Mouse (Mus musculus): ENCODE results near the gene Olfr441.
"Not testable (repeated sequence)": the region's sequence is repeated elsewhere in the genome, so short reads cannot be mapped to it uniquely, and the experiment has no call there.

The Olfr441 gene

DNA sequence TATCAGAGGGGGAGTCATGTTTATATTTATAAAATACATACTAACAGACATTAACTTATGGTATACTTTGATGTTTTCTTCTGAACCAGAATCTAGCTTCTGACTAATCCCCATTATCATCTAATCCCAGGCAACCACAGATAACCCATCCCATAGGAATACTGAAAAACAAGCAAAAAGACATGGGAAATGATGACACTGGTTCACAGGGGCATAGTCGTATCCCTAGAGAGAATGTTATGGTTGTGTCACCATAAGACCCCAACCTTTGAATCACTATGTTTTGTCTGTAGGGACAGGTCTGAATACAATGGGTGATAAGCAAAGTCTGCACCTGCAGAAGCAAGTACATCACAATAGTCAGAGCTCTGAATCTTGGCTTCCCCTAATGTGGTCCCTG lies at the start of gene Olfr441:
Gene Olfr441, plus strand, starts transcription at position 301 of the 400 bp plus-strand sequence.
- not testable (repeated sequence) for DNase-seq

DNA sequence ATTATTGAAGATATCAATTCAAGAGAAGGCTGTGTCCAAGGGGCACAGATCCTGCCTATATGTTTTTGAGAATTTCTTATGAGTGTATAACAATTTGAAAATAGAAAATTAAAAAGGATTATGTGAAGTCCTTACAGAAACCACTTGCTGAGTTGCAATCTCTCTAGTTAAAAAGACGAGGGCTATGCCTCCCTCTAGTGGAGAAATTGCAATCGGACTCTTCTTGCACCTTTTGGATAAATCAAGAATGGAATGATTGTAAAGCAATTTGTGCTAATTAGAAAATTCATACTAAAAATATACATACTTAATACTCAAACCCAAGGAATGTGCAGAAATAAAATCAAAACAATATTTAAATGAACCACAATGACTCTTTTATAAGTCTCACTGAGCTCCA lies 27.4 kb upstream of the Olfr441 start:
- DNase-seq = no peak

DNA sequence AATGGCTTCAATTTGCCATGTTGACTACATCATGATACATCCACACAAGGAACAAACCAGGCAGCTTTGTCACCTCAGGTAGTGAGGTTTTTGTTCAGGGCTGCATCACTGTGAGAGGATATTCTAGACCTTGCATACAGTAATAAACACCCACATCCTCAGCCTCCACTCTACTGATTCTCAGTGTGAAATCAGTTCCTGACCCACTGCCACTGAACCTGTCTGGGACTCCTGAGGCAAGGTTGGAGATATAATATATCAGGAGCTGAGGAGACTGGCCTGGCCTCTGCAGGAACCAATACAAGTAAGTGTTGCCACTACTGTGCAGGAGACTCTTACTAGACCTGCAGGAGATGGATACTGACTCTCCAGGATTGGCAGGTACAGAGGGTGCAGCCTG lies 24.8 kb upstream of the Olfr441 start:
- not testable (repeated sequence) for DNase-seq

DNA sequence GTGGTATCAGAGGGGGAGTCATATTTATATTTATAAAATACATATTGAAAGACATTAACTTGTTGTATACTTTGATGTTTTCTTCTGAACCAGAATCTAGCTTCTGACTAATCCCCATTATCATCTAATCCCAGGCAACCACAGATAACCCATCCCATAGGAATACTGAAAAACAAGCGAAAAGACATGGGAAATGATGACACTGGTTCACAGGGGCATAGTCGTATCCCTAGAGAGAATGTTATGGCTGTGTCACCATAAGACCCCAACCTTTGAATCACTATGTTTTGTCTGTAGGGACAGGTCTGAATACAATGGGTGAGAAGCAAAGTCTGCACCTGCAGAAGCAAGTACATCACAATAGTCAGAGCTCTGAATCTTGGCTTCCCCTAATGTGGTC lies 40.1 kb downstream of the Olfr441 start, which contains the start of gene Olfr237-ps1:
Gene Olfr237-ps1, plus strand, starts transcription at position 301 of the 400 bp plus-strand sequence.
- DNase-seq = not testable (repeated sequence)

DNA sequence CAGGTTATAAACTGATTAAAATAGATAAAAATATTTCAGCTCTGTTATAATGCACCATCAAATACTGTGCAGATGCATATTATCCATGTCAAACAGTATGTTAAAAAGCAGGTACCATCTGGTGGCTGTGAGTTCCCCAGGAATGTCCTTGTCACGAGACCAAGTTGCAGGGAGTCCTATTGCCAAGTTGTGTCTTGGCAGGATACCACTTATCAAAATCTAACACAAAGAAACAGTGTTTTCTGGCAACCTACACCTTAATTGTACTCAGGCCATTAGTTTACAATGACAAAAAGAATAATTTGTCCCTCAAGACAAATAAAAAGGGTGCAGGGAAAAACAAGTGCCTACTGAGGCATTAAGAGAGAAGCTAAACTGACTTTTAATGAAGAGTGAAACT lies 53.3 kb downstream of the Olfr441 start:
- DNase-seq = peak; percentile 27

DNA sequence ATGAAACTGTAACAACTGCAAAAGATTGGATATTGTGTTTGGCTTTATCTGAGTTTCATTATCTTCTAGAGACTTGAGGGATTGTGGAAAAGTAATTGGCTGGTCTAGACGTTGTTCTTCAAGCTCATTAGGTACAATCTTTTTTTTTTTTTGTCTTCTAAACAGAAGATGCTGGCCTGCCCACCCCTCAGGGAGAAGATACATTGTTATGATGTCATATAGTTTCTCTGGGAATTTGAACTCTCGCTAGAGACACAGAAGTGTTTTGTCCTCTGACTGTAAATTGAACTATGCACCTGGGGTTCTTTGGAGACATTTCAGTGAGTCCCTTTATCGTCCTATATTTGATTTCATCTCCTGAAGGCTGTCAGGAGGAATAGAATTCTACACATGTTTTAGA lies 56.8 kb downstream of the Olfr441 start, which contains the start of gene Olfr437:
Gene Olfr437, plus strand, starts transcription at position 301 of the 400 bp plus-strand sequence.
- DNase-seq = no peak

DNA sequence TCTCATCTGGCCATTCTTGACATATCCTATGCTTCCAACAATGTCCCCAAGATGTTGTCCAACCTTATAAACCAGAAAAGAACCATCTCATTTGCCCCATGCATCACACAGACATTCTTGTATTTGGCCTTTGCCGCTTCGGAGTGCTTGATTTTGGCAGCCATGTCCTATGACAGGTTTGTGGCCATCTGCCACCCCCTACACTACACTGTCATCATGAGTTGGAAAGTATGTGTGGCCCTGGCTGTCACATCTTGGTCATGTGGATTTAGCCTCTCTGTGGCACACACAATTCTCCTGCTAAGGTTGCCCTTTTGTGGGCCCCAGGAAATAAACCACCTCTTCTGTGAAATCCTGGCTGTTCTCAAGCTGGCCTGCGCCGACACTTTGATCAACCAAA lies 61.1 kb downstream of the Olfr441 start:
- peak; percentile 6 for DNase-seq

Data from cerebellum, adult 8-10 months (tissue).